Mouse (Mus musculus) kidney, embryonic 15.5 days (tissue): ENCODE measurements around the gene Adh5. TPM values are rescaled to one million over a fixed set of nuclear protein-coding genes. Genes with fewer than 3 reads are reported as not detected.
"Not testable (repeated sequence)": the region's sequence is repeated elsewhere in the genome, so short reads cannot be mapped to it uniquely, and the experiment has no call there.

Source experiments
- ATAC-seq: fragments of 200-750 bp; cut with Nextera tagmentation; replicated peaks from 2 replicates; pipeline ENCODE4 v1.8.0; 2017; ENCODE audit warnings: moderate TSS enrichment; ENCODE audit not compliant: low FRiP score
- H3K27ac ChIP-seq: fragments of 300-500 bp; sonication (generic); 2 replicates; pipeline ENCODE4 v1.5.1; 2015; ENCODE audit warnings: mild to moderate bottlenecking, inconsistent platforms
- H3K27me3 ChIP-seq: fragments of 300-500 bp; sonication (generic); 2 replicates; pipeline ENCODE4 v1.6.1; 2015; ENCODE audit warnings: inconsistent platforms
- H3K36me3 ChIP-seq: fragments of 300-500 bp; sonication (generic); 2 replicates; pipeline ENCODE4 v1.6.1; 2015; ENCODE audit warnings: inconsistent platforms
- H3K4me1 ChIP-seq: fragments of 300-500 bp; sonication (generic); 2 replicates; pipeline ENCODE4 v1.6.1; 2015; ENCODE audit warnings: inconsistent platforms
- H3K4me2 ChIP-seq: fragments of 300-500 bp; sonication (generic); 2 replicates; pipeline ENCODE4 v1.6.1; 2015; ENCODE audit warnings: moderate library complexity, mild to moderate bottlenecking, inconsistent platforms
- H3K4me3 ChIP-seq: fragments of 300-500 bp; sonication (generic); replicated peaks from 2 replicates; pipeline ENCODE4 v1.5.1; 2015; ENCODE audit warnings: mild to moderate bottlenecking, inconsistent platforms
- H3K9ac ChIP-seq: fragments of 300-500 bp; sonication (generic); 2 replicates; pipeline ENCODE4 v1.6.1; 2015; ENCODE audit warnings: mild to moderate bottlenecking, inconsistent platforms
- H3K9me3 ChIP-seq: fragments of 300-500 bp; sonication (generic); replicated peaks from 2 replicates; pipeline ENCODE4 v1.6.1; 2016; ENCODE audit warnings: inconsistent platforms
- WGBS: fragments of 180-500 bp; shearing (Covaris S2); methylation state at CpG from one replicate; pipeline ENCODE4 v1.1.7; 2015; ENCODE audit warnings: mixed read lengths; 5-methylcytosine and 5-hydroxymethylcytosine counted together
- polyA plus RNA-seq: library from polyadenylated mRNA; unstranded; fragments of >200 nt; fragmentation: Nextera tagmentation; extraction: Ambion mirVana; gene quantifications from 2 replicates; pipeline ENCODE4 v1.2.1, GENCODE M21; 2015

Gene Adh5
- polyA plus RNA-seq, 1 experiment from 2014 or later = 242 TPM

GRCm38 (mm10) chr3:138463137-138463536 is 20.2 kb downstream of the Adh5 start:
- H3K36me3 ChIP-seq = peaks cover 89% of the 10 kb centered on the region
- H3K9me3 ChIP-seq = no peaks in the 10 kb centered on the region
- no peaks in the 10 kb centered on the region for H3K27me3 ChIP-seq
- H3K4me3 ChIP-seq = no peak overlapping the region
- ATAC-seq = peak; percentile 76
- peaks cover 6% of the 10 kb centered on the region for H3K4me1 ChIP-seq
- no peak overlapping the region for H3K27ac ChIP-seq
- 47% methylated on average over 2 of the region's 2 CpGs for WGBS
- no peak overlapping the region for H3K9ac ChIP-seq
- no peak overlapping the region for H3K4me2 ChIP-seq

- no peak for ATAC-seq
- Histone ChIP-seq H3K9me3 (no peaks in the 10 kb centered on the region), H3K9ac (no peak overlapping the region), H3K27ac (no peak overlapping the region), H3K4me2 (no peak overlapping the region), H3K4me3 (no peak overlapping the region), H3K36me3 (peaks cover 90% of the 10 kb centered on the region), H3K27me3 (no peaks in the 10 kb centered on the region), H3K4me1 (peaks cover 6% of the 10 kb centered on the region)
- 85% methylated on average over 6 of the region's 6 CpGs for WGBS
Measured at GRCm38 (mm10) chr3:138463807-138464206, 20.9 kb downstream of the Adh5 start.

GRCm38 (mm10) chr3:138464573-138465147 is 21.8 kb downstream of the Adh5 start:
- H3K4me3 ChIP-seq = no peak overlapping the region
- WGBS = 68% methylated on average over 16 of the region's 16 CpGs
- peaks cover 6% of the 10 kb centered on the region for H3K4me1 ChIP-seq
- H3K36me3 ChIP-seq = peaks cover 90% of the 10 kb centered on the region
- no peak overlapping the region for H3K9ac ChIP-seq
- no peak for ATAC-seq
- no peaks in the 10 kb centered on the region for H3K27me3 ChIP-seq
- 0 out of 2 replicates have a peak overlapping the region, but pooled peaks have one; percentile 18 for H3K27ac ChIP-seq
- H3K4me2 ChIP-seq = no peak overlapping the region
- H3K9me3 ChIP-seq = no peaks in the 10 kb centered on the region

- WGBS = 92% methylated on average over 1 of the region's 1 CpGs
- H3K9ac ChIP-seq, H3K4me2 ChIP-seq, H3K27me3 ChIP-seq, H3K27ac ChIP-seq, H3K4me1 ChIP-seq, H3K9me3 ChIP-seq, H3K4me3 ChIP-seq, ATAC-seq: not testable (repeated sequence)
- H3K36me3 ChIP-seq = peaks cover 86% of the 10 kb centered on the region
Measured at GRCm38 (mm10) chr3:138466656-138467055, 23.8 kb downstream of the Adh5 start.

- Histone ChIP-seq H3K4me3 (no peak overlapping the region), H3K4me2 (no peak overlapping the region), H3K4me1 (no peaks in the 10 kb centered on the region), H3K27me3 (no peaks in the 10 kb centered on the region), H3K27ac (no peak overlapping the region), H3K9ac (no peak overlapping the region), H3K36me3 (peaks cover 79% of the 10 kb centered on the region), H3K9me3 (no peaks in the 10 kb centered on the region)
- peak; percentile 76 for ATAC-seq
- 48% methylated on average over 3 of the region's 3 CpGs for WGBS
Measured at GRCm38 (mm10) chr3:138471066-138471465, 28.2 kb downstream of the Adh5 start.

GRCm38 (mm10) chr3:138479489-138479888 is 36.6 kb downstream of the Adh5 start:
- WGBS = 95% methylated on average over 8 of the region's 8 CpGs
- no peak overlapping the region for H3K9ac ChIP-seq
- H3K27ac ChIP-seq = no peak overlapping the region
- H3K27me3 ChIP-seq = no peaks in the 10 kb centered on the region
- H3K4me1 ChIP-seq = 0 out of 2 replicates have a peak, but pooled peaks cover 3% of the 10 kb centered on the region
- H3K4me2 ChIP-seq = no peak overlapping the region
- no peaks in the 10 kb centered on the region for H3K9me3 ChIP-seq
- ATAC-seq = no peak
- peaks cover 72% of the 10 kb centered on the region for H3K36me3 ChIP-seq
- H3K4me3 ChIP-seq = no peak overlapping the region

GRCm38 (mm10) chr3:138481526-138482284 is 38.8 kb downstream of the Adh5 start:
- no peak for ATAC-seq
- Histone ChIP-seq H3K4me3 (no peak overlapping the region), H3K9ac (no peak overlapping the region), H3K36me3 (peaks cover 72% of the 10 kb centered on the region), H3K4me1 (0 out of 2 replicates have a peak, but pooled peaks cover 3% of the 10 kb centered on the region), H3K9me3 (no peaks in the 10 kb centered on the region), H3K4me2 (no peak overlapping the region), H3K27me3 (no peaks in the 10 kb centered on the region), H3K27ac (no peak overlapping the region)
- WGBS = 66% methylated on average over 14 of the region's 14 CpGs

GRCm38 (mm10) chr3:138483240-138483639 is 40.3 kb downstream of the Adh5 start:
- no peak for ATAC-seq
- WGBS = 89% methylated on average over 2 of the region's 2 CpGs
- Histone ChIP-seq H3K27me3 (no peaks in the 10 kb centered on the region), H3K4me3 (no peak overlapping the region), H3K9me3 (no peaks in the 10 kb centered on the region), H3K9ac (no peak overlapping the region), H3K4me1 (peaks cover 12% of the 10 kb centered on the region), H3K27ac (no peak overlapping the region), H3K36me3 (peaks cover 74% of the 10 kb centered on the region), H3K4me2 (no peak overlapping the region)

GRCm38 (mm10) chr3:138488584-138489326 is 45.9 kb downstream of the Adh5 start:
- H3K36me3 ChIP-seq = peaks cover 29% of the 10 kb centered on the region
- WGBS = under 1% methylated on average over 60 of the region's 61 CpGs
- ATAC-seq = peak; percentile 55; the same call in 1 of the 2 replicates
- H3K4me3 ChIP-seq = peak overlapping the region; percentile 67
- peak overlapping the region; percentile 68 for H3K9ac ChIP-seq
- H3K9me3 ChIP-seq = no peaks in the 10 kb centered on the region
- H3K27me3 ChIP-seq = no peaks in the 10 kb centered on the region
- H3K27ac ChIP-seq = peak overlapping the region; percentile 80
- H3K4me2 ChIP-seq = peak overlapping the region; percentile 65
- H3K4me1 ChIP-seq = peaks cover 12% of the 10 kb centered on the region

- H3K9ac ChIP-seq = peak within 1 kb of the TSS; percentile 68
- H3K4me1 ChIP-seq = peaks cover 12% of the 10 kb centered on the region
- ATAC-seq = peak; percentile 99
- peak within 1 kb of the TSS; percentile 65 for H3K4me2 ChIP-seq
- H3K4me3 ChIP-seq = peak within 1 kb of the TSS; percentile 67
- under 1% methylated on average over 63 of the region's 65 CpGs for WGBS
- no peaks in the 10 kb centered on the region for H3K9me3 ChIP-seq
- peak within 1 kb of the TSS; percentile 80 for H3K27ac ChIP-seq
- H3K27me3 ChIP-seq = no peaks in the 10 kb centered on the region
- peaks cover 22% of the 10 kb centered on the region for H3K36me3 ChIP-seq
Measured at GRCm38 (mm10) chr3:138489327-138490033, 46.6 kb downstream of the Adh5 start, which contains the start of gene Metap1. Metap1 (minus strand) TSS chr3:138489515.

- H3K27ac ChIP-seq = 0 out of 2 replicates have a peak overlapping the region, but pooled peaks have one; percentile 4
- peaks cover 17% of the 10 kb centered on the region for H3K36me3 ChIP-seq
- peak overlapping the region; percentile 67 for H3K4me3 ChIP-seq
- H3K9ac ChIP-seq = peak overlapping the region; percentile 35; the same call in 1 of the 2 replicates
- H3K4me1 ChIP-seq = peaks cover 12% of the 10 kb centered on the region
- 25% methylated on average over 6 of the region's 6 CpGs for WGBS
- H3K27me3 ChIP-seq = no peaks in the 10 kb centered on the region
- ATAC-seq = no peak
- peak overlapping the region; percentile 65 for H3K4me2 ChIP-seq
- H3K9me3 ChIP-seq = no peaks in the 10 kb centered on the region
Measured at GRCm38 (mm10) chr3:138490034-138490337, 47.1 kb downstream of the Adh5 start.
